Mouse (Mus musculus) lung, postnatal 0 days (tissue): ENCODE results near the gene Pdzrn4.

ENCODE experiments used
- CTCF ChIP-seq: IDR thresholded peaks from 2 replicates; pipeline ENCODE4 v1.5.1; 2016; ENCODE audit warnings: antibody characterized with exemption, mild to moderate bottlenecking
- EP300 ChIP-seq: IDR thresholded peaks from 2 replicates; pipeline ENCODE4 v1.6.1; 2016; ENCODE audit warnings: antibody characterized with exemption, mild to moderate bottlenecking, control low read depth

GRCm38 (mm10) chr15:92399278-92399677, 2.6 kb downstream of the Pdzrn4 start:
- TF ChIP-seq CTCF: no peak
- TF ChIP-seq EP300: no peak
